In the genomic region with DNA sequence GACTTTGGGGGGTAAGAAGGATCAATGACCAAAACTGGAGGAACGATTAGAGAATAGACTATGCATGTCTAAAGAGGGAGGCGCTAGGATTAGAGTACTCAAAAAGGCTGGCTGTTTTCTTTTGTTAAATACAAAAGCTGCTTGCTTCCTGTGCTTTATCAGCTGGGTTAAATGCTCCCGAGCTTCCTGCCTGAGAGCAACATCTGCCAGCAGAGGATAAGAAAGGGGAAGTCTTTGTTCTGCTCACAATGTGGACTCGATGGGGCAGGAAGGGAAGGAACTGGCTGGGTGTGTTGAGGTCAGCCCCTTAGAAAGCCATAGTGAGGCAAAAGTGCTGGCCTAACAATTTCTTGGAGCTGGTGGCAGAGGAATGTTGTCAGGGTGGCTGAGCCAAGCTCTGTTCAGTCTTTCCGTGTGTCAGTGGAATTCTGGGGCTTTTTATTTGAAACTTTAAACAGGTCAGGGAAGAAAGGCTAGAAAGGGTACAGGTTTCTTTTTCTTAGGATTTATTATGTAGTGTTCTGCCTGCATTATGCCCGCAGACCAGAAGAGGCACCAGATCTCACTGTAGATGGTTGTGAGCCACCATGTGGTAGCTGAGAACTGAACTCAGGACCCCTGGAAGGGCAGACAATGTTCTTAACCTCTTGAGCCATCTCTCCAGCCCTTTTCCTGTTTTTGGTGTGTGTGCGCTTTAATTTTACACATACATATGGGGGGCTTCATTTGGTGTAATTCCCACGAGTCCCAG, we compare ENCODE assay signal across 8 mouse cellular contexts. TPM values are rescaled to one million over a fixed set of nuclear protein-coding genes. Genes with fewer than 3 reads are reported as not detected.
A peak's percentile ranks its signal among the peaks of the same experiment; 100 is the strongest.
DNase-seq lines count a peak whose midpoint lies in the region; TF ChIP-seq lines count a peak whose summit lies in the region.

No protein-coding gene starts in this region.

- H3K79me2 ChIP-seq in heart, adult 2 months (replicated peaks; ENCODE audit: control insufficient read depth, insufficient read depth, low read length): no peaks in the 10 kb centered on the region
- peaks cover 77% of the 10 kb centered on the region for H3K79me2 ChIP-seq in macrophage (ENCODE audit: inconsistent target)

- H3K36me3 ChIP-seq in heart, adult 2 months (ENCODE audit: control insufficient read depth, insufficient read depth, low read length): peaks cover 49% of the 10 kb centered on the region
- peaks cover 19% of the 10 kb centered on the region; the same call in 1 of the 2 replicates for H3K36me3 ChIP-seq in macrophage (ENCODE audit: inconsistent target)

- TF ChIP-seq POLR2A in bone marrow macrophage, adult 2 months (IDR thresholded peaks at IDR 0.05; ENCODE audit: borderline replicate concordance, low read depth, low read length): no peak
- peak; percentile 73; the same call in 1 of the 2 replicates for TF ChIP-seq POLR2A in heart, adult 2 months (IDR thresholded peaks at IDR 0.05; ENCODE audit: insufficient read depth, low read depth, low read length)

- intact Hi-C loops in gastrocnemius, postnatal 14 days (cut with DNase I; ENCODE audit: low total_unique reads): no loop called here
- intact Hi-C loops in heart, adult 2 months (cut with DNase I): no loop called here

- no peak overlapping the region for H3K9ac ChIP-seq in heart, adult 2 months (ENCODE audit: low read depth, low read length)

- no peak for TF ChIP-seq CTCF in bone marrow macrophage, adult 2 months (IDR thresholded peaks at IDR 0.05; ENCODE audit: low read depth, low read length)
- peak; percentile 54 for TF ChIP-seq CTCF in heart, adult 2 months (IDR thresholded peaks at IDR 0.05)

- H3K27ac ChIP-seq in bone marrow macrophage, adult 2 months (ENCODE audit: insufficient read depth, low read depth, low read length): peak overlapping the region; percentile 98
- peak overlapping the region; percentile 64 for H3K27ac ChIP-seq in heart, adult 2 months
- H3K27ac ChIP-seq in macrophage: peak overlapping the region; percentile 99

- H3K4me3 ChIP-seq in bone marrow macrophage, adult 2 months (ENCODE audit: insufficient read depth, low read length): no peak overlapping the region
- no peak overlapping the region for H3K4me3 ChIP-seq in heart, adult 2 months
- no peak overlapping the region for H3K4me3 ChIP-seq in macrophage (ENCODE audit: inconsistent target)

- peaks cover 40% of the 10 kb centered on the region for H3K4me1 ChIP-seq in bone marrow macrophage, adult 2 months (ENCODE audit: control insufficient read depth, insufficient read depth, low read length)
- peaks cover 28% of the 10 kb centered on the region for H3K4me1 ChIP-seq in heart, adult 2 months (ENCODE audit: control insufficient read depth, insufficient read depth, low read length)

- peak; percentile 99 for TF ChIP-seq EP300 in heart, adult 2 months (IDR thresholded peaks at IDR 0.05; ENCODE audit: insufficient read depth, low read depth, low read length)

- DNase-seq in gastrocnemius, postnatal 14 days: peak; percentile 36
- DNase-seq in gastrocnemius, postnatal 10 days: no peak
- DNase-seq in heart, adult 2 months: peak; percentile 58 to 84
- peak; percentile 73 for DNase-seq in kidney, adult 9 months
- peak; percentile 33 for DNase-seq in testis, postnatal 14 days (ENCODE audit: low spot score)
- DNase-seq in cerebellum, adult 11 months: no peak

- WGBS in heart, adult 2 months: 21% methylated on average over 8 of the region's 8 CpGs
- WGBS in macrophage (ENCODE audit: missing documents): 18% methylated on average over 8 of the region's 8 CpGs

- no peaks in the 10 kb centered on the region for H3K27me3 ChIP-seq in heart, adult 2 months (ENCODE audit: control insufficient read depth, insufficient read depth, low read length)

RNA-seq across cellular contexts. Expression of gene Cep68, which starts 17.9 kb away (rescaled TPM):
- 10 to 100 TPM; 23.8 to 24.4 TPM for total RNA-seq in gastrocnemius, postnatal 14 days (2021)
- 10 to 100 TPM; 24.7 to 31.2 TPM for total RNA-seq in gastrocnemius, postnatal 10 days (2021)
- polyA plus RNA-seq in bone marrow macrophage, adult 2 months (2012; ENCODE audit: insufficient read depth, insufficient read length, missing spikeins): 10.6 and 11.3 TPM in 2 replicates
- 10 to 100 TPM; 43.1 to 49.3 TPM for total RNA-seq in heart, adult 2 months (2021)
- 20.1 and 33.4 TPM in 2 replicates for polyA plus RNA-seq in heart, adult 2 months (2012; rRNA removed)
- total RNA-seq in macrophage (2018; cell fraction: chromatin; rRNA removed): 10 to 100 TPM in 14 of 26 experiments, 1 to 10 TPM in 12; 1.8 to 35.2 (median 12.6) TPM
- total RNA-seq in macrophage (2018; cell fraction: cytosol; rRNA removed): 1 to 10 TPM; 2.3 to 8.1 (median 5.4) TPM
- total RNA-seq in macrophage (2018; cell fraction: nucleus; rRNA removed): 10 to 100 TPM in 9 of 26 experiments, 1 to 10 TPM in 17; 2.0 to 51.1 (median 7.5) TPM
- 4.5 to 17.1 TPM (median 5.5 TPM) in 3 replicates for polyA plus RNA-seq in macrophage (2018)

RNA-seq across cellular contexts. Expression of gene Rab1a, which starts 30.1 kb away (rescaled TPM):
- 100 to 1,000 TPM; 103 to 110 TPM for total RNA-seq in gastrocnemius, postnatal 14 days (2021)
- total RNA-seq in gastrocnemius, postnatal 10 days (2021): 100 to 1,000 TPM; 117 to 122 TPM
- polyA plus RNA-seq in bone marrow macrophage, adult 2 months (2012; ENCODE audit: insufficient read depth, insufficient read length, missing spikeins): 272 and 290 TPM in 2 replicates
- 100 to 1,000 TPM; 119 to 131 TPM for total RNA-seq in heart, adult 2 months (2021)
- polyA plus RNA-seq in heart, adult 2 months (2012; rRNA removed): 52.8 and 93.3 TPM in 2 replicates
- total RNA-seq in macrophage (2018; cell fraction: chromatin; rRNA removed): 100 to 1,000 TPM in 25 of 26 experiments, 10 to 100 TPM in 1; 55.8 to 197 (median 156) TPM
- 100 to 1,000 TPM; 190 to 261 (median 233) TPM for total RNA-seq in macrophage (2018; cell fraction: cytosol; rRNA removed)
- 100 to 1,000 TPM; 125 to 269 (median 195) TPM for total RNA-seq in macrophage (2018; cell fraction: nucleus; rRNA removed)
- 216 to 261 TPM (median 249 TPM) in 3 replicates for polyA plus RNA-seq in macrophage (2018)

Comparison
In these comparisons a context has a peak if more than half of its experiments do, and no peak if none do; other contexts are left out.
1. DNase-seq: peak in gastrocnemius, postnatal 14 days (single experiment), heart, adult 2 months (2 of 2), kidney, adult 9 months (single experiment) and testis, postnatal 14 days (single experiment); none in gastrocnemius, postnatal 10 days (single experiment) and cerebellum, adult 11 months (single experiment).
2. Peak in every context shown above with its lines, with median percentiles within 50 percentile points of each other: H3K27ac ChIP-seq.